Mouse (Mus musculus) neutrophil, adult 65 days (primary cell): ENCODE data around the gene Lhx9. TPM values are rescaled to one million over a fixed set of nuclear protein-coding genes. Genes with fewer than 3 reads are reported as not detected.

ENCODE experiments used
- total RNA-seq: library from RNA; stranded (reverse); gene quantifications from 2 replicates; pipeline ENCODE4 v1.2.4, GENCODE M21; 2023

The Lhx9 gene
- total RNA-seq = not detected in 2 replicates

GRCm38 (mm10) chr1:138848511-138849109 lies at the start of gene Lhx9:
TSS of gene Lhx9 (minus strand) at chr1:138848577.

GRCm38 (mm10) chr1:138856101-138856950 lies 7.9 kb upstream of the Lhx9 start, which contains the start of gene 2310009B15Rik:
TSS of gene 2310009B15Rik (minus strand) at chr1:138856852.

Other genes with a start within 250 kb of the Lhx9 start
- gene Nek7, start 228.4 kb downstream of the Lhx9 start, total RNA-seq = 28.5 and 32.2 TPM in 2 replicates
- 5.4 and 11.9 TPM in 2 replicates for gene 2310009B15Rik, start 8.3 kb upstream of the Lhx9 start, total RNA-seq
- gene Dennd1b, start 114.9 kb upstream of the Lhx9 start, total RNA-seq = 37.3 and 47.8 TPM in 2 replicates